Mouse (Mus musculus): Measurements from ENCODE around the gene Slc35b1.
"Not testable (repeated sequence)": the region's sequence is repeated elsewhere in the genome, so short reads cannot be mapped to it uniquely, and the experiment has no call there.

Slc35b1 gene

DNA sequence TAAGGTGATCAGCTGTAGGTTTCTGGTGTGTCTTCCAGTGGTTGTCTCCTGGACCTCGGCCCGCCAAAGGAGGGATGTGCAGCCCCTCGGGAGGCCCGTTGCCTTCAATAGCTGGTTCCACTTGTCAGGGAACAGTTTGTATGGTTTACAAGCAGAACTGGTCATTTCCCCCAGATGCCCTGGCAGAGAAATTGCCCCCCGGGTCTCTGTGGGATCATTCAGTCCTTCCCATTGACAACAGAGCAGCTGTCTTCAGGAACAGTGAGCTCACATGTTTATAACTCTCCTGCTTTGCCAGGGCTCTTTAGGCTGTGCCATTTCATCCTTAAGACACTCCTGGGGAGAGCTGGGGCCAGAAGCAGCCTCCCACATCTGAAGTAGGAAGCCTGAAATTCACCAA lies 9.6 kb downstream of the Slc35b1 start:
- DNase-seq (ENCODE audit: low spot score) = no peak

DNA sequence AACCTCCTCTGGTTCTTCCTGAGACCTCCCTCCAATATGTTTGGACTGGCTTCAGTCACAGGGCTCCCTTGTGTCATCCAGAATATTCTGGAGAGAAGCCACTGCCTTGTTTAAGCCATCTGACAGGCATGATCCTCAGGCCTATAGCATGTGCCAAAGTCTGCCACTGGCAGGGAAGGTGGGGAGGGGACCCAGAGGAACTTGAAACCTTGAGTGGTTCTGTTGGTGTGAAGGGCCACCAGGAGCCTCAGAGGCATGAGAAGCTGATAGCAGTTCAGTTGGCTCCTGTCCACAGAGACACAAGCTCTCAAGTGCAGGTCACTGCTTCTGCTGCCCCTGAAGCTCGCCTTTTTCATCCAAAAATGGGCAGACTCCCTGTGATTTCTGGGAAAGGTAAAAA lies 12.1 kb downstream of the Slc35b1 start:
- no peak for DNase-seq (ENCODE audit: low spot score)

DNA sequence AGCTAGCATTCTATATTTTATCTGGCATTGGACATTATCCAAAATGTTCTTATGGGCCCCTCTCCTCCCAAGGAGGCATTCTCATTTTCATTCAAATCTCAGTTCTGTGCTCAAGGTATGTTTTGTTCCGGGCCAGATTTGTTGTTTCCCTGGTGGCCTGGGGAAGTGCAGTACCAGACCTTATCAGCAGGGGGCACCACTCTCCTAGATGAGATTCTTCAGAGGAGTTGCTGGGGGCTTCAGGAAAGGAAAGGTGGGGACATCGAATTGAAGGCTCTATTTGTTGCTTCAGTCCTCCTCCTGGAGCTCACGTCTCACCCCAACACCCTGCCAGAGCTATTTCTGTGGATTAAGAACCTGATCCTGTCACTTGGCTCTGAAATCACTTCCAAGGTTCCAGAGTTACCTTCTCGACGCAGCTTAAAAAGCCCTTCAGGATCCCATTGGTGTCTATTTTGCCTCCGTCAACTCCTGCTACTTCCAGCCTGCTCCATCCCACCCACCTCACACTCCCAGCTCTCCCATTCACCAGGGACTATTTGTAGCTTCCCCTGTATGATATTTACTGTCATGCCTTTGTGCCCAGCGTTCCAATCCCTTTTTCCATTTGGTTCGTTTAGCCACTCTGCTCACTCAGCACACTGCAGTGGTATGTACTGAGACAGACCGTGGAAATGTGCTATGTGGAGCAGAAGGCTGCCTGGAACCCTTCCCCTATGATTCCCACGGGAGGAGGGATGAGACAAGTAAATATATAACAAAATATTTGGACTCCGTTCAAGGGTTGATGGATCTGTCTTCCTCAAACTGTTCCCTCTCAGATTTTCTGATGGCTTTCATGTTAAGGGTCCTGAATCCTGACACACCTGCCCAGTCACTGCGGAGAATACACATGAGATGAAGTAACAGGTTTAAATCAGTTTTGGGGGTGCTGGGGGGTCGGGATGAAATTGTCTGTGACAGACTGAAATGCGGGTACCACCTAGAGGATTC lies 13.6 kb downstream of the Slc35b1 start:
- peak; percentile 76 for DNase-seq (ENCODE audit: low spot score)

DNA sequence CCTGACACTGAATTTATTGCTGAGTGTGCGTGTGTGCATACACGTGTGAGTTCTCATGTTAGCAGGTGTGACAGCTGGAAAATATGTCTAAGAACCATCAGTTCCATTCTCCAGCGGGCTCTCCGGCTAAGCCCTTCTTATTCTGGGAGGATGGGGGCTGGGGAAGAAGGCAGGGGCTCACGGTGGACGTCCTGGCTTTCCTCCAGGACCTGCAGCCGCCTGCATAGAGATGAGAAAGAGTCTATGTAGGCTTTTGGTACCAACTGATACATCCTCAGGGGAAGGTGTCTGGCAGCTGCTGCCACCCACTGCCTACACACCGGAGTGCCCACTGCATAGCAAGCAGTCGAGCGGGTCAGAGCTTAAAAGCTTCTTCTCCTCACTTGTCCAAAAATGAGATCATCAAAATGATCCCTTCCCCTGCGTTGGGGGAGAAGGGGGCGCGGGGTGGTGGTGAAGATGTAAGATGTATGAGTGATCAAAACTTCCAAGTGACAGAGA lies 15.1 kb downstream of the Slc35b1 start:
- DNase-seq (ENCODE audit: low spot score) = no peak

DNA sequence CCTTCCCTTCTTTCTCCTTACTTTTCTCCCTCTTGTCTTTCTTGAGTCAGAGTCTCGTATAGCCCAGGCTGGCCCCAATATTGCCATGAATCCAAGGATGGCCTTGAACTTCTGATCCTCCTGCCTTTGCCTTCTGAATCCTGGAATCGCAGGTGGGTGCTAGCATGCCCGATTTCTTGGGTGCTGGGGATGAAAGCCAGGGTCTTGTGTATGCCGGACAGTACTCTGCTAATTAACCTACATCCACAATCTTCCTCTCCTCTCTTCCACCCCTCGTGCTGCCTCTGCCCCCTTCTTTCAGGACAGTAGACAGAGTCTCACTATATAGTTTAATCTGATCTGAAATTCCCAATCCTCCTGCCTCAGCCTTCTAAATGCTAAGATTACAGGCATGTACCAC lies 17.1 kb downstream of the Slc35b1 start:
- DNase-seq (ENCODE audit: low spot score) = no peak

DNA sequence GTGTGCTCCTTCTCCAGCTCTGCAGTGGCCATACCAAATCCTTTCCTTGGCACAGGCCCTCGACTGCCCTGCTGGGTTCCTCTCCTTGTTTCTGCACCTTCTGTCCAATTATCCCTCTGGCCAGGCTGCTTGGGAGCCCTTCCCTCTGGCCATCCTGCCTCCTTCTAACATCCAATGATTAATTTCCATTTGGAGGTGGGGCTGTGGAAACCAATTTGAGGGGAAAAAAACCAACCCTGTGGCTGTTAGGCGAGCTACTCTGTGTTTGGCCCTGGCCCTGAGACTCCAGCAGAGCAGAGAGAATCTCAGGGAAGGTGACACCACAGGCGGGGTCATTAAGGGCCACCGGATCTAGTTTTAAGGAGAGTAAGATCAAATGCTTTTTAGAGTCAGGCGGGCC lies 17.7 kb downstream of the Slc35b1 start:
- DNase-seq (ENCODE audit: low spot score) = no peak

- no peak for DNase-seq (ENCODE audit: low spot score)
Measured at GRCm38 (mm10) chr11:95402658-95403101, 18.2 kb downstream of the Slc35b1 start.

DNA sequence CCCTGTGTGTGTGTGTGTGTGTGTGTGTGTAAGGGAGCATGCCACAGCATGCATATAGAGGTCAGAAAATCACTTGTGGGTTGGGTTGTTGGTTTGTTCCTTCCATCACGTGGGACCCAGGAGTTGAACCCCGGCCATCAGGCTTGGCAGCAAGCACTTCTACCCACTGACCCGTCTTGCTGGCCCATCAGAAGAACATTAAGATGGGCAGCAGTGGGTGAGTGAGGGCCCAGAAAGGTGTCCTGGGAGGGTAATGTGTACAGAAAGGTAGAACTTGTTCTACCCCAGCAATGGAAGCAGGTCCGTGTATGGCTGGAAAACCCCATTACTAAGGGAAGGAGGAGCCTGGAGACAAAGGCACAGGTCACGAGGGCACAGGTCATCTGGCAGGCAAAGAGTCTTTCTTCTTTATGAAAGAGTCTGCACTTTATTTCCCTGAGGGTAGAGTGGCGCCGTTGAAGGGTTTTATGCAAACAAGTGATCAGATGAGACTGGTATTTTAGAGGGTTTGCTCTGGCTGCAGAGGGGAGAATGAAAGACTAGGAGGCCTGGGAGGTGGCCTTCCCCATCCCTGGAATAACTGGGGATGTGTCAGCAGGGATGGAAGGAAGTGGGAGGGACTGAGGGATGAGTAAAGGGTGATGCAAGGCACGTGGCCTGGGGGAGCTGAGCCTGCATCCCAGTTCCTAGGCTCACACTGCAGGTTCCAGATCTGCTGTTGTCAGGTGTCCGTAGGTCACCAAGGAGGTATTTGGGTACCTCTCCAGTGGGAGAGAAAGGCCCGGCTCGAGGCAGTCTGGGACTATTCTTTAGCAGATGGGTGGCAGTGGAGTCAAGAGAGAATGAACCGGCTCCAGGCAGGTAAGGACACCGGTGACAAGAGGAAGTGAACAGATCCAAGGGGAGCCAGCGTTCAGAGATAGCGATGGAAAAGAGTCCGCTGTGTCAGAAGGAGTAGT lies 19.2 kb downstream of the Slc35b1 start:
- DNase-seq (ENCODE audit: low spot score) = no peak

DNA sequence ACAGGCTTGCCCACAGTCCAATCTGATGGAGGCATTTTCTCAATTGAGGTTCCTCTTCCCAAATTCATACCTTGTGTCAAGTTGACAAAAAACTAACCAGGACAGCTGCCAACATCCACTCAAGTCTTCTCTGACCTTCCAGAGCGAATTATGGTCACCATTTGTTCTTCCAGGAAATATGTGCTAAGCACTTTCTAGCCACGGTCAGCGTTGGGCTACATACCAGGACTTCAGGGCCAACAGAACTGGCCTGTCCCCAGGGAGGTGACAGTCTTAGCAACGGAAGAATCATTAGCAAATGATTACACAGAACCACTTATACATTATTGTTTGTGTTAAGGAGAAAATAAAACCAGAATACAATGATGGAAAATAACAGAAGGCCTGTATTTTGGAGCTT lies 21.3 kb downstream of the Slc35b1 start:
- no peak for DNase-seq (ENCODE audit: low spot score)

- DNase-seq (ENCODE audit: low spot score) = not testable (repeated sequence)
Measured at GRCm38 (mm10) chr11:95406398-95406797, 21.9 kb downstream of the Slc35b1 start.

- DNase-seq (ENCODE audit: low spot score) = no peak
Measured at GRCm38 (mm10) chr11:95409450-95410112, 25.1 kb downstream of the Slc35b1 start.

DNA sequence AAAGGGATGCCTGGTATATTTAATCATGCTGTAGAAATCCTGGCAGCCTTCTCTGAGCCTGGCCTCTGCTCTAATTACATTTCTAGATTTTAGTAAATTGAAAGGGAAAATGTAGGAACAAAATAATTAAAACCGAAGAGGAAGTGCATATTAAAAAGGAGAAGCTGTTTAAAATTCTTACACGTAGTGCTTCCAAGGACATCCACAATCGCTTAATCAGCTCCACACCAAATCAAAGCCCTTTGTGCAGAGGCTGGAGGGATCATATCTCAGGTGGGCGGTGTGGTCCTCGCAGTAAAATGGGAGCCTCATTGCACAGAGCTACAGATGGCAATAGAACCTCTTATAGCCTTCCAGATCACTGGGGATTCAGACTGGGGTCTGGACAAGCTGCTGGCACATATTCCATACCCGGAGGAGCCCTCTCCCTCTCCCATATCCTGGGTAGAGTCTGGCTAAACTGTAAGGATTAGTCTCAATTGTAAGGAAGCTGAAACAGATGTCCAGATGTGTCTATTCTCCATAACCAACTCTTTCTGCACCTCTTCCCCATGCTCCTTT lies 27.0 kb downstream of the Slc35b1 start:
- no peak for DNase-seq (ENCODE audit: low spot score)

DNA sequence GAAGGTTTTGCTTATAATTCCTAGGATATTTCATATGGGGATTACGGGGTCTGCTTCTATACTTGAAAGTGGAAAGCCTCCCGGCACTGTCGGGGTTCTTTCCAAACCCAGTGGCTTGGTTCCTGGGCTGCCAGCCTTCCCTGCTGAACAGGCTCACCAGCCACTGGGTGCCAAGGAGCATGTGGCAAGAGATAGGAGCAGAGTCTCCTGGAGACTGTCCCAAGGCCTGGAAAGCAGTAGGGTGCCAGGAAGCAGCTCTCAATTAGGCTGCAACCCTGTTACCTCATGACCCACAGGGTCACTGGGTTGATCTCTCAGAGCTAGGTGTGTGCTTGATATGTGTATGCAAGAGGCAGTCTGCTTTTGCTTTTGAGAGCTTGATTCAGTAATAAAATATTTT lies 28.1 kb downstream of the Slc35b1 start:
- no peak for DNase-seq (ENCODE audit: low spot score)

- DNase-seq (ENCODE audit: low spot score) = peak; percentile 94
Measured at GRCm38 (mm10) chr11:95413641-95414535, 29.4 kb downstream of the Slc35b1 start, which contains the start of gene Spop. Gene Spop, plus strand, starts transcription at chr11:95414080.

GRCm38 (mm10) chr11:95414536-95415161 lies 30.2 kb downstream of the Slc35b1 start:
- peak; percentile 97 for DNase-seq (ENCODE audit: low spot score)

GRCm38 (mm10) chr11:95415931-95416330 lies 31.4 kb downstream of the Slc35b1 start:
- DNase-seq (ENCODE audit: low spot score) = no peak

DNA sequence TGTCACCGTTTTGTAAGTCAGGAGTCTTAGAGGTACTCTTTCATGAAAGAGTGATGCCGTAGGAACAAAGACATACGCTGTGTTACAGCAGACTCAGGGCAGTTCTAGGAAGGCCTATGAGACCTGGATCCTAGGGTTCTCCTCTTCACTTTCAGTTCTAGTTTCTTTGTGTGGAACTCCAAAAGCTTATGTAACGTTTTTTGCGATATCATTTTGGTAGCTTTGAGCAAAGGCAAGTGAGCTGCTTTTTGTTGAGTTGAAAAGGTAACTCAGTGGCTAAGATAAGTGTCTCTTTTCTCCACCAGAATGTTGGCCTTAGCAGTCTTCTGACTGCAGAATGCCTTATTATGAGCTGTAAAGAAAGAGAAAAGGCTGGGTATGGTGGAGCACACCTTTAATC lies 32.8 kb downstream of the Slc35b1 start:
- DNase-seq (ENCODE audit: low spot score) = no peak

- no peak for DNase-seq (ENCODE audit: low spot score)
Measured at GRCm38 (mm10) chr11:95420880-95421435, 36.5 kb downstream of the Slc35b1 start.

DNA sequence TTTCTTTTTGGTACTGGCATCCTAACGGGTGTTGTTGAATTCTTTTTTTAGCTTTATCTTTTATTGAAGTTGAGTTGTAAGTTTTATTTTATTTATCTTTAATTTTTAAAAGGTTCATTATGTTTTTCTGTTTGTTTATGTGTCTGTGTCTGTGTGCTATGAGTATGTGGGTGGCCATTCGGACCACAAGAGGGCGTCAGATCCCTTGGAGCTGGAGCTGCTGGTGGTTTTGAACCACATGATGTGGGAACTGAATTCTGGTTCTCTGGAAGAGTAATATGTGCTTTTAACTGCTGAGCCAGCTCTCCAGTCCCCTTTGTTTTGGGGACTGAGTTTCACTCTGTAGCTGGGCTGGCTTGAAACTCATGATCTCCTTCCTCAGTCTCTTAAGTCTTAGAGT lies 39.0 kb downstream of the Slc35b1 start:
- no peak for DNase-seq (ENCODE audit: low spot score)

DNA sequence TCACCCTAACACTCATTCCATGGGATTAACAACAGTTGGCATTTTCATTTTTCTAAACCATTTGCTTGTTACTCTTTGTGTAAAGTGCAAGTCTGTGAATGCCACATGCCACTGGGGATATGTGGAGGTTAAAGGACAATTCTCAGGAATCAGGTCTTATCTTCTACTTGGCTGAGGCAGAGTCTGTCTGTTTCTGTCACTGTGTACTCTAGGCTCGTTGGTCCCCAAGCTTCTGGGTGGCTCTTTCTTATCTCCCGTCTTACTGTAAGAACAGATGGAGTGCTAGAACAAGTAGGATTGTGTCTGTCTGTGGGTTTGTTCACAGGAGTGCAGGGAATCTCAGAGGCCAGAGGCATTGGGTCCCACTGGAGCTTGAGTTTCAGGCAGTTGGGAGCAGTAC lies 46.9 kb downstream of the Slc35b1 start:
- DNase-seq (ENCODE audit: low spot score) = no peak
